In genomic region chr3:97297553-97298432, GRCm38 (mm10) we compare ENCODE assay signal across 8 mouse cellular contexts. TPM values are rescaled to one million over a fixed set of nuclear protein-coding genes. Genes with fewer than 3 reads are reported as not detected.
DNase-seq lines count a peak whose midpoint lies in the region; ATAC-seq and TF ChIP-seq lines count a peak whose summit lies in the region.

Gene Bcl9 (minus strand): TSS chr3:97297917.

- no peaks in the 10 kb centered on the region for H3K36me3 ChIP-seq in embryonic facial prominence, embryonic 15.5 days
- no peaks in the 10 kb centered on the region for H3K36me3 ChIP-seq in heart, embryonic 11.5 days (ENCODE audit: control insufficient read depth, insufficient read depth, low read length)
- no peaks in the 10 kb centered on the region for H3K36me3 ChIP-seq in kidney, embryonic 15.5 days
- no peaks in the 10 kb centered on the region for H3K36me3 ChIP-seq in limb, embryonic 15.5 days
- no peaks in the 10 kb centered on the region for H3K36me3 ChIP-seq in midbrain, postnatal 0 days (ENCODE audit: insufficient read depth, low read length)

- H3K9ac ChIP-seq in embryonic facial prominence, embryonic 15.5 days = peak within 1 kb of the TSS; percentile 74
- peak within 1 kb of the TSS; percentile 83 for H3K9ac ChIP-seq in heart, embryonic 11.5 days (ENCODE audit: low read depth, low read length)
- peak within 1 kb of the TSS; percentile 70 for H3K9ac ChIP-seq in kidney, embryonic 15.5 days
- H3K9ac ChIP-seq in limb, embryonic 15.5 days = peak within 1 kb of the TSS; percentile 64
- peak within 1 kb of the TSS; percentile 81 for H3K9ac ChIP-seq in midbrain, postnatal 0 days (replicated peaks; ENCODE audit: low read length, poor library complexity, severe bottlenecking)

- peak within 1 kb of the TSS; percentile 80 for H3K4me2 ChIP-seq in embryonic facial prominence, embryonic 15.5 days (replicated peaks)
- H3K4me2 ChIP-seq in heart, embryonic 11.5 days = peak within 1 kb of the TSS; percentile 85
- H3K4me2 ChIP-seq in kidney, embryonic 15.5 days = peak within 1 kb of the TSS; percentile 82
- H3K4me2 ChIP-seq in limb, embryonic 15.5 days = peak within 1 kb of the TSS; percentile 74
- H3K4me2 ChIP-seq in midbrain, postnatal 0 days (ENCODE audit: low read depth, low read length, poor library complexity, severe bottlenecking) = peak within 1 kb of the TSS; percentile 75

- no peak for TF ChIP-seq CTCF in midbrain, postnatal 0 days (IDR thresholded peaks at IDR 0.05)

- no peaks in the 10 kb centered on the region for H3K27me3 ChIP-seq in embryonic facial prominence, embryonic 15.5 days
- H3K27me3 ChIP-seq in heart, embryonic 11.5 days (ENCODE audit: control insufficient read depth, insufficient read depth, low read length) = no peaks in the 10 kb centered on the region
- no peaks in the 10 kb centered on the region for H3K27me3 ChIP-seq in kidney, embryonic 15.5 days
- no peaks in the 10 kb centered on the region for H3K27me3 ChIP-seq in limb, embryonic 15.5 days
- H3K27me3 ChIP-seq in midbrain, postnatal 0 days (ENCODE audit: insufficient read depth, low read length) = no peaks in the 10 kb centered on the region

- peak; percentile 94 for DNase-seq in 3T3-L1 (ENCODE audit: low read depth, low spot score)
- peak; percentile 40 to 64 for DNase-seq in adrenal gland, postnatal 4 days (ENCODE audit: low spot score in 2 of 2)
- DNase-seq in midbrain, postnatal 0 days (ENCODE audit: low spot score) = peak; percentile 95
- peak; percentile 58 to 69 for DNase-seq in spleen, postnatal 4 days (ENCODE audit: low spot score in 2 of 2)

- H3K4me1 ChIP-seq in embryonic facial prominence, embryonic 15.5 days = peaks cover 26% of the 10 kb centered on the region
- peaks cover 16% of the 10 kb centered on the region for H3K4me1 ChIP-seq in heart, embryonic 11.5 days (ENCODE audit: control insufficient read depth, insufficient read depth, low read length)
- peaks cover 47% of the 10 kb centered on the region for H3K4me1 ChIP-seq in kidney, embryonic 15.5 days
- peaks cover 18% of the 10 kb centered on the region for H3K4me1 ChIP-seq in limb, embryonic 15.5 days
- H3K4me1 ChIP-seq in midbrain, postnatal 0 days (ENCODE audit: insufficient read depth, low read length) = peaks cover 12% of the 10 kb centered on the region

- under 1% methylated on average over 21 of the region's 21 CpGs for WGBS in embryonic facial prominence, embryonic 15.5 days
- 0% methylated on average over 21 of the region's 21 CpGs for WGBS in heart, embryonic 11.5 days (ENCODE audit: insufficient replicate concordance)
- 0% methylated on average over 21 of the region's 21 CpGs for WGBS in kidney, embryonic 15.5 days
- WGBS in limb, embryonic 15.5 days = under 1% methylated on average over 21 of the region's 21 CpGs
- 0% methylated on average over 21 of the region's 21 CpGs for WGBS in midbrain, postnatal 0 days

- no peaks in the 10 kb centered on the region for H3K9me3 ChIP-seq in embryonic facial prominence, embryonic 15.5 days (replicated peaks)
- no peaks in the 10 kb centered on the region for H3K9me3 ChIP-seq in heart, embryonic 11.5 days (replicated peaks; ENCODE audit: control insufficient read depth, low read length)
- 0 out of 2 replicates have a peak, but pooled peaks cover 3% of the 10 kb centered on the region for H3K9me3 ChIP-seq in kidney, embryonic 15.5 days (replicated peaks)
- no peaks in the 10 kb centered on the region for H3K9me3 ChIP-seq in limb, embryonic 15.5 days
- no peaks in the 10 kb centered on the region for H3K9me3 ChIP-seq in midbrain, postnatal 0 days (ENCODE audit: low read length)

- H3K4me3 ChIP-seq in embryonic facial prominence, embryonic 15.5 days (replicated peaks) = peak within 1 kb of the TSS; percentile 70
- peak within 1 kb of the TSS; percentile 81 for H3K4me3 ChIP-seq in heart, embryonic 11.5 days (ENCODE audit: low read depth, low read length)
- H3K4me3 ChIP-seq in kidney, embryonic 15.5 days (replicated peaks) = peak within 1 kb of the TSS; percentile 65
- peak within 1 kb of the TSS; percentile 64 for H3K4me3 ChIP-seq in limb, embryonic 15.5 days
- H3K4me3 ChIP-seq in midbrain, postnatal 0 days (ENCODE audit: low read depth, low read length) = peak within 1 kb of the TSS; percentile 73

- ATAC-seq in embryonic facial prominence, embryonic 15.5 days (ENCODE audit: insufficient number of reproducible peaks, low FRiP score, low TSS enrichment, low read depth) = peak; percentile 85
- ATAC-seq in heart, embryonic 11.5 days (replicated peaks; ENCODE audit: insufficient number of reproducible peaks, low FRiP score, low TSS enrichment) = peak; percentile 57; the same call in 1 of the 2 replicates
- peak; percentile 89 for ATAC-seq in kidney, embryonic 15.5 days (replicated peaks; ENCODE audit: low FRiP score)
- ATAC-seq in limb, embryonic 15.5 days (ENCODE audit: insufficient number of reproducible peaks, low FRiP score, low TSS enrichment, low read depth) = peak; percentile 82
- ATAC-seq in midbrain, postnatal 0 days (ENCODE audit: low FRiP score) = peak; percentile 82

- peak within 1 kb of the TSS; percentile 99 for H3K27ac ChIP-seq in embryonic facial prominence, embryonic 15.5 days (replicated peaks)
- H3K27ac ChIP-seq in heart, embryonic 11.5 days (ENCODE audit: low read depth, low read length) = peak within 1 kb of the TSS; percentile 92
- H3K27ac ChIP-seq in kidney, embryonic 15.5 days = peak within 1 kb of the TSS; percentile 99
- peak within 1 kb of the TSS; percentile 98 for H3K27ac ChIP-seq in limb, embryonic 15.5 days
- peak within 1 kb of the TSS; percentile 96 for H3K27ac ChIP-seq in midbrain, postnatal 0 days (ENCODE audit: low read depth, low read length)

RNA-seq across cellular contexts. Expression of gene Bcl9, which starts in this region (rescaled TPM):
- total RNA-seq in adrenal gland, postnatal 4 days (2021) = 10 to 100 TPM; 38.0 to 46.6 TPM
- polyA plus RNA-seq in embryonic facial prominence, embryonic 15.5 days (2015; fragmentation: Nextera tagmentation; extraction: Ambion mirVana) = 60.6 and 68.2 TPM in 2 replicates
- 38.5 and 40.8 TPM in 2 replicates for polyA plus RNA-seq in heart, embryonic 11.5 days (2014; fragmentation: Nextera tagmentation; extraction: Ambion mirVana)
- 61.3 and 66.6 TPM in 2 replicates for polyA plus RNA-seq in kidney, embryonic 15.5 days (2015; fragmentation: Nextera tagmentation; extraction: Ambion mirVana)
- 43.1 and 54.1 TPM in 2 replicates for polyA plus RNA-seq in limb, embryonic 15.5 days (2015; fragmentation: Nextera tagmentation; extraction: Ambion mirVana)
- total RNA-seq in midbrain, postnatal 0 days (2014; rRNA removed) = 32.2 and 39.6 TPM in 2 replicates
- polyA plus RNA-seq in midbrain, postnatal 0 days (2015; fragmentation: Nextera tagmentation; extraction: Ambion mirVana) = 58.9 and 61.3 TPM in 2 replicates

Comparison
In these comparisons a context has a peak if more than half of its experiments do, and no peak if none do; other contexts are left out.
1. Peak in every context shown above with its lines: DNase-seq, ATAC-seq, H3K4me3 ChIP-seq and H3K27ac ChIP-seq.